Mouse (Mus musculus) liver, postnatal 0 days (tissue): ENCODE measurements around the gene Vgf. TPM values are rescaled to one million over a fixed set of nuclear protein-coding genes. Genes with fewer than 3 reads are reported as not detected.

Source experiments
- ATAC-seq: fragments of 200-750 bp; cut with Nextera tagmentation; 2 replicates; pipeline ENCODE4 v1.8.0; 2017; ENCODE audit warnings: mild to moderate bottlenecking, moderate library complexity
- DNase-seq: peaks from one replicate; pipeline ENCODE4 v3.0.0-alpha.2; 2016
- H3K27ac ChIP-seq: fragments of 300-500 bp; sonication (generic); 2 replicates; pipeline ENCODE4 v1.5.1; 2014; ENCODE audit warnings: antibody characterized with exemption, moderate library complexity, mild to moderate bottlenecking, low read depth
- H3K27me3 ChIP-seq: fragments of 300-500 bp; sonication (generic); 2 replicates; pipeline ENCODE4 v1.6.1; 2014; ENCODE audit warnings: low read length, control low read depth, mixed read lengths; ENCODE audit not compliant: insufficient read depth
- H3K36me3 ChIP-seq: fragments of 300-500 bp; sonication (generic); replicated peaks from 2 replicates; pipeline ENCODE4 v1.6.1; 2014; ENCODE audit warnings: mild to moderate bottlenecking, control low read depth, low read length, moderate library complexity, mixed read lengths; ENCODE audit not compliant: insufficient read depth
- H3K4me1 ChIP-seq: fragments of 300-500 bp; sonication (generic); 2 replicates; pipeline ENCODE4 v1.6.1; 2014; ENCODE audit warnings: antibody characterized with exemption, mild to moderate bottlenecking, control low read depth; ENCODE audit not compliant: insufficient read depth
- H3K4me2 ChIP-seq: fragments of 300-500 bp; sonication (generic); 2 replicates; pipeline ENCODE4 v1.6.1; 2014; ENCODE audit warnings: low read depth, mild to moderate bottlenecking, low read length, moderate library complexity, mixed read lengths
- H3K4me3 ChIP-seq: fragments of 300-500 bp; sonication (generic); 2 replicates; pipeline ENCODE4 v1.5.1; 2014; ENCODE audit warnings: low read depth, low read length
- H3K9ac ChIP-seq: fragments of 300-500 bp; sonication (generic); replicated peaks from 2 replicates; pipeline ENCODE4 v1.6.1; 2014; ENCODE audit warnings: mild to moderate bottlenecking, moderate library complexity
- H3K9me3 ChIP-seq: fragments of 300-500 bp; sonication (generic); 2 replicates; pipeline ENCODE4 v1.6.1; 2016; ENCODE audit warnings: mild to moderate bottlenecking, control low read depth, low read length, mixed read lengths
- CTCF ChIP-seq: sonication (generic); IDR thresholded peaks from 2 replicates; pipeline ENCODE4 v1.5.1; 2016; ENCODE audit warnings: antibody characterized with exemption, low read depth
- EP300 ChIP-seq: IDR thresholded peaks from 2 replicates; pipeline ENCODE4 v1.6.1; 2016; ENCODE audit warnings: antibody characterized with exemption, low read depth, mild to moderate bottlenecking
- WGBS: fragments of 180-500 bp; shearing (Covaris S2); extraction: QIAGEN DNeasy Blood & Tissue Kit; methylation state at CpG from one replicate; pipeline ENCODE4 v1.1.7; 2014; ENCODE audit not compliant: insufficient replicate concordance; 5-methylcytosine and 5-hydroxymethylcytosine counted together
- polyA plus RNA-seq: library from polyadenylated mRNA; unstranded; fragments of >200 nt; fragmentation: Nextera tagmentation; extraction: Ambion mirVana; gene quantifications from 2 replicates; pipeline ENCODE4 v1.2.1, GENCODE M21; 2015

The Vgf gene
- polyA plus RNA-seq, 1 experiment from 2014 or later: not detected

DNA sequence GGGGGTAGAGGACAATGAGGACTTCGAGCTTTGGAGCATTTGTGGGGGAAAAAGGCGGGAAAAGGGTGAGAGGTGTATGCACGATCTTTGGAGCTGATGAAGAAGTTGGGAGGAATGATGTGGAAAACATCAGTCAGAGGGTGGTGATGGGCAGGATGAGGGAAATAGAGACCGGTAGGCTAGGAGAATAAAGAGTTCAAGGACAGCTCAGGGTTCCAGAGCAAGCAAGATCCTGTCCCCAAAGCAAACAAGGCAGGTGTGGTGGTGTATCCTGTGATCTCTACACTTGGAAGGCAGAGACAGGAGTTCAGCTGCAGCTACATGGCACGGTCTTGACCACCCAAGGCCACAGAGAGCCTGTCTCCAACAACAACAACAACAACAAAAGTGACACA lies 20.1 kb downstream of the Vgf start:
- TF ChIP-seq CTCF (no peak), EP300 (no peak)
- 26% methylated on average over 5 of the region's 5 CpGs for WGBS
- Histone ChIP-seq H3K27ac (no peak overlapping the region), H3K4me1 (peaks cover 16% of the 10 kb centered on the region), H3K27me3 (no peaks in the 10 kb centered on the region), H3K4me3 (0 out of 2 replicates have a peak overlapping the region, but pooled peaks have one; percentile 80), H3K36me3 (peaks cover 14% of the 10 kb centered on the region), H3K9ac (no peak overlapping the region; the same call in 1 of the 2 replicates), H3K4me2 (peak overlapping the region; percentile 98), H3K9me3 (no peaks in the 10 kb centered on the region)
- no peak for ATAC-seq
- DNase-seq: no peak

DNA sequence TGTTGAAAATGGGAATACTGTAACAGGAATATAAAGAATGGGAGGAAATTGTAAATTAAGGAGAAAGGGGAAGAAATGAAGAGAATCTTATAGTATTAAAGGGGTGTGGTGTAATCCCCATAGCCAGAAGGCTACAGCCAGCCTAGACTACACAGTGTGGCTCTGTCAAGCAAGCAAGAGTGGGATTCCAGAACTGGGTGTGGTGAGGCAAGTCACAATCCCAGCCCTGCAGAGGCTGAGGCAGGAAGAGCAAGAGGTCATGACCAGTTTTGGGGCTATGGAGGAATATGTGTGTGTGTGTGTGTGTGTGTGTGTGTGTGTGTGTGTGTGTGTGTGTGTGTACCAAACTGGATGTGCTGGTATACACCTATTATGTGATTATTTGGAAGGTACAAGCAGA lies 20.8 kb downstream of the Vgf start:
- no peaks in the 10 kb centered on the region for H3K9me3 ChIP-seq
- no peaks in the 10 kb centered on the region for H3K27me3 ChIP-seq
- no peak overlapping the region for H3K27ac ChIP-seq
- H3K9ac ChIP-seq: no peak overlapping the region
- DNase-seq: no peak
- ATAC-seq: no peak
- H3K4me2 ChIP-seq: no peak overlapping the region
- H3K4me1 ChIP-seq: peaks cover 18% of the 10 kb centered on the region
- H3K4me3 ChIP-seq: no peak overlapping the region
- H3K36me3 ChIP-seq: peaks cover 7% of the 10 kb centered on the region
- TF ChIP-seq CTCF: no peak
- no peak for TF ChIP-seq EP300

DNA sequence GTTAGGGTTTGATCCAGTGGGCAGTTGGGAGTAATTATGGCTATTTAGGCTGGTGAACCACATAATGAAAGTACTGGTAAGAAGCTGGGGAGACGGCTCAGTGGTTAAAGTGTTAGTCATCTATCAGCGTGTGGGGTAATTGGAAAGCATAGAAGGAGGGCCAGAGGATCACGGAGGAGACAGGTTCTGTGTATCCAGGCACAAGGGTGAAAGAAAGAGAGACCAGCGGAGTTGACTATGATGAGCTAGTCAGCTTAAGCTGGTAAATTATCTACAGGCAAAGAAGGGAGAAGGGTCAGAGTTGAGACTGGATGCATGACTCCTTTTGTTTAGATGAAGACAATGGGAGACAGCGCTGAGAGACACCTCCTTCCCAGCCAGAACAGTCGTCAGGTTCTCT lies 24.9 kb downstream of the Vgf start:
- Histone ChIP-seq H3K27ac (no peak overlapping the region), H3K4me3 (no peak overlapping the region), H3K36me3 (no peaks in the 10 kb centered on the region), H3K4me2 (no peak overlapping the region), H3K9me3 (no peaks in the 10 kb centered on the region), H3K9ac (no peak overlapping the region), H3K27me3 (no peaks in the 10 kb centered on the region), H3K4me1 (peaks cover 3% of the 10 kb centered on the region)
- no peak for DNase-seq
- TF ChIP-seq EP300: no peak
- no peak for TF ChIP-seq CTCF
- no peak for ATAC-seq
- WGBS: 55% methylated on average over 6 of the region's 6 CpGs

DNA sequence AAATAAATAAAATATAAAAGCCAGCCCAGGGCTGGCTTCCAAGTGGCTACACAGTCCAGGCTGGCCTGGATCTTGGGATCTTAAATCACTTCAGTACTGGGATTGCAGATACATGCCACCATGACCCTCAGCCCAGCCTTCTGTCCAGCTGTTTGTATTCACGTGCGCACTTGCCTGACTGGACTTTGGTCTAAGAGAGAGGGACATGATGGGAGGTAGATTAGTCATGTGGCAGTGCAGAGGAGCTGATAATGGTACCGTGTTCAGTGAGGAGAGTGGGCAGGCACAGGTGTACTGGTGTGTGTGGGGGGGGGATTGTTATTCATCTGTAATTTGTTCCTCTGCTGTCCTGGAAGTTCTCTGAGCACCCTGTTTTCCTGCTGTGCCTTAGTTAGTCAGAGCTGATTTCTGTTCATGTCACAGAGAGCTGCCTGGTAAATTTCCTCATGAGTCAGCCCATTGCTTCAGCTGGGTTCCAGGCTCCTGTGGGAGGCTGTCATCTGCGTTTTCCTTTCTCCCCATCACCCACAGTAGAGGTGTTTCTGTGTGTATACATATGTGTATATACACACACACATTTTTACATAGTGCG lies 25.8 kb downstream of the Vgf start:
- TF ChIP-seq CTCF (no peak), EP300 (no peak)
- no peak overlapping the region for H3K4me3 ChIP-seq
- H3K9me3 ChIP-seq: no peaks in the 10 kb centered on the region
- no peak overlapping the region for H3K27ac ChIP-seq
- no peaks in the 10 kb centered on the region for H3K27me3 ChIP-seq
- H3K4me2 ChIP-seq: no peak overlapping the region
- H3K4me1 ChIP-seq: peaks cover 3% of the 10 kb centered on the region
- no peaks in the 10 kb centered on the region for H3K36me3 ChIP-seq
- H3K9ac ChIP-seq: no peak overlapping the region
- peak; percentile 75 for ATAC-seq
- 67% methylated on average over 5 of the region's 5 CpGs for WGBS
- no peak for DNase-seq

DNA sequence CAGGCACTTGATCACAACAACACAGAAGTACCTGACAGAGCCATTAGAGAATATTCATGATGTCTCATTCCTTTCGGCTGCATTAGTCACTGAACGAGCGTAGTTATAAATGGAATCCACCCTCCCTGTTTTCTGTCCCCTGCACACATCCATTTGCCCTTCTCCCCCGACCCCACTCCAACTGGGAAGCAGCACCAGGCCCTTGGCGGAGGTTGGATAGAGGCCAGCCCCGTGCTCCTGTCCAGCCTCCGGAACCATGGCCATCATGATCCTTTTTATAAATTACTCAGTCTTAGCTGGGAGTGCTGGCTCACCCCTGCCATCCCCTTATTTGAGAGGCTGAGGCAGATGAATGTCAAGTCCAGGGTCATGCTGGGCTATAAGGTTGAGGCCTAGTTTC lies 28.1 kb downstream of the Vgf start:
- H3K9ac ChIP-seq: no peak overlapping the region
- WGBS: 87% methylated on average over 7 of the region's 7 CpGs
- H3K27ac ChIP-seq: no peak overlapping the region
- no peaks in the 10 kb centered on the region for H3K36me3 ChIP-seq
- H3K27me3 ChIP-seq: no peaks in the 10 kb centered on the region
- no peak for DNase-seq
- no peaks in the 10 kb centered on the region for H3K9me3 ChIP-seq
- no peak overlapping the region for H3K4me2 ChIP-seq
- no peak for TF ChIP-seq EP300
- no peak for TF ChIP-seq CTCF
- no peak overlapping the region for H3K4me3 ChIP-seq
- ATAC-seq: no peak
- H3K4me1 ChIP-seq: peaks cover 3% of the 10 kb centered on the region

DNA sequence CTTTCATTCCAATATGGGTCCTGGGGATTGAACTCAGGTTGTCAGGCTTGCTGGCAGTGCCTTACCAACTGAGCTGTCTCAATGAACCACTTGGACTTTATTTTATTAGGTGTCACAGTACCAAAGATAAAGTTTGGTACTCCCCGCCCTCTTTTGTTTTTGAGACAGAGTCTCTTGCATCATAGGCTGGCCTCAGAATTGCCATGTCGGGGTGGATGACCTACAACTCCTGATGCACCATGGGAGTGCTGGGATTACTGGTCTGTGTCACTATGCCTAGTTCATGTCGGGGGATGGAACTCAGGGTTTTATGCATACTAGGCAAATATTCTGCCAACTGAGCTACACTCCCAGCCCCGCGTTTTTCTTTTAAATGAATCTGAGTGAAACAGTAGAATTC lies 28.7 kb downstream of the Vgf start:
- no peak for TF ChIP-seq EP300
- H3K9ac ChIP-seq: no peak overlapping the region
- peak; percentile 72 for ATAC-seq
- H3K9me3 ChIP-seq: no peaks in the 10 kb centered on the region
- 73% methylated on average over 5 of the region's 5 CpGs for WGBS
- no peak overlapping the region for H3K27ac ChIP-seq
- no peak overlapping the region for H3K4me3 ChIP-seq
- H3K36me3 ChIP-seq: no peaks in the 10 kb centered on the region
- H3K4me1 ChIP-seq: peaks cover 3% of the 10 kb centered on the region
- H3K27me3 ChIP-seq: no peaks in the 10 kb centered on the region
- no peak for DNase-seq
- H3K4me2 ChIP-seq: no peak overlapping the region
